Mouse (Mus musculus) E14TG2a.4 (cell line): ENCODE data around the gene Rin2.

ENCODE experiments used
- CTCF ChIP-seq: conservative IDR thresholded peaks from 2 replicates; pipeline ENCODE4 v1.5.1; 2014; ENCODE audit warnings: low read length
- POU5F1 ChIP-seq: IDR thresholded peaks from 2 replicates; pipeline ENCODE4 v1.6.1; 2014; ENCODE audit warnings: low read length, borderline replicate concordance

DNA sequence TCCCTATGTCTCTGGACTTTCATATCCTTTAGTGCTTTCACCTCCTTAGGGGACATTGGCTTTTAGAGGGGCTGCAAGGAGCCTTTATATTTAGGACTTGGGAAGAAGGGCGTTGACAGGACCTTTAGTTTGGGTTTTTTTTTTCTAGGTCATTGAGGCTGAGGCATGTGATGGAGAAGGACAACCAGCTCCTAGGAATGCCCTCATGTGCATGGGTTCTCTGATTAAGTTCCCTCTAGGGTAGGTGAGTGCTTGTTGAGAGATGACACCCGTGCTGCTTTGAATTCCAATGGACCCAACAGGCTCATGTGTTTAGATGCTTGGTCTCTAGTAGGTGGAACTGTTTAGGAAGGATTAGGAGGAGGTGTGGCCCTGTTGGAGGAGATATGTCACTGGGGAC is 1.9 kb downstream of the Rin2 start:
- no peak for TF ChIP-seq CTCF
- no peak for TF ChIP-seq POU5F1
